Mouse (Mus musculus): ENCODE data around the gene Myh1.
A peak's percentile ranks its signal among the peaks of the same experiment; 100 is the strongest.

Myh1 gene

GRCm38 (mm10) chr11:67235639-67236358 lies 35.9 kb downstream of the Myh1 start:
- DNase-seq: peak in 1 of 2 experiments; percentile 44

- no peak for DNase-seq
These were observed 36.9 kb downstream of the Myh1 start for GRCm38 (mm10) chr11:67236799-67237198.

- no peak for DNase-seq
These were observed 37.7 kb downstream of the Myh1 start, which contains the start of gene Myh4 for GRCm38 (mm10) chr11:67237481-67238079. Gene Myh4, plus strand, starts transcription at chr11:67238029.

- no peak for DNase-seq
These were observed 41.2 kb downstream of the Myh1 start for GRCm38 (mm10) chr11:67241051-67241450.

GRCm38 (mm10) chr11:67253691-67254090 lies 53.8 kb downstream of the Myh1 start:
- DNase-seq: no peak

GRCm38 (mm10) chr11:67257048-67257447 lies 57.2 kb downstream of the Myh1 start:
- DNase-seq: no peak

- no peak for DNase-seq
These were observed 61.1 kb downstream of the Myh1 start for GRCm38 (mm10) chr11:67260956-67261355.
